Mouse (Mus musculus) midbrain, embryonic 16.5 days (tissue): ENCODE data around the gene Hikeshi. TPM values are rescaled to one million over a fixed set of nuclear protein-coding genes. Genes with fewer than 3 reads are reported as not detected.

Source experiments
- ATAC-seq: fragments of 200-750 bp; cut with Nextera tagmentation; 2 replicates; pipeline ENCODE4 v1.8.0; 2017; ENCODE audit warnings: moderate TSS enrichment
- H3K27ac ChIP-seq: fragments of 300-500 bp; sonication (generic); 2 replicates; pipeline ENCODE4 v1.5.1; 2014; ENCODE audit warnings: mild to moderate bottlenecking, low read length, mixed read lengths
- H3K27me3 ChIP-seq: fragments of 300-500 bp; sonication (generic); 2 replicates; pipeline ENCODE4 v1.6.1; 2014; ENCODE audit warnings: low read depth, low read length, mixed read lengths; ENCODE audit not compliant: control insufficient read depth, insufficient read depth
- H3K36me3 ChIP-seq: fragments of 300-500 bp; sonication (generic); 2 replicates; pipeline ENCODE4 v1.6.1; 2014; ENCODE audit warnings: mild to moderate bottlenecking, low read length, moderate library complexity, mixed read lengths; ENCODE audit not compliant: control insufficient read depth, insufficient read depth
- H3K4me1 ChIP-seq: fragments of 300-500 bp; sonication (generic); 2 replicates; pipeline ENCODE4 v1.6.1; 2014; ENCODE audit warnings: mild to moderate bottlenecking, low read length, mixed read lengths; ENCODE audit not compliant: control insufficient read depth, insufficient read depth
- H3K4me2 ChIP-seq: fragments of 300-500 bp; sonication (generic); 2 replicates; pipeline ENCODE4 v1.6.1; 2014; ENCODE audit warnings: mild to moderate bottlenecking, low read length, mixed read lengths
- H3K4me3 ChIP-seq: fragments of 300-500 bp; sonication (generic); 2 replicates; pipeline ENCODE4 v1.5.1; 2014; ENCODE audit warnings: low read depth, mild to moderate bottlenecking, low read length, moderate library complexity, mixed read lengths
- H3K9ac ChIP-seq: fragments of 300-500 bp; sonication (generic); 2 replicates; pipeline ENCODE4 v1.6.1; 2014; ENCODE audit warnings: low read depth, low read length, mixed read lengths
- H3K9me3 ChIP-seq: fragments of 300-500 bp; sonication (generic); replicated peaks from 2 replicates; pipeline ENCODE4 v1.6.1; 2014; ENCODE audit warnings: mild to moderate bottlenecking, low read length, mixed read lengths; ENCODE audit not compliant: control insufficient read depth, poor library complexity, severe bottlenecking
- WGBS: fragments of 180-500 bp; shearing (Covaris S2); extraction: QIAGEN DNeasy Blood & Tissue Kit; methylation state at CpG from one replicate; pipeline ENCODE4 v1.1.7; 2014; 5-methylcytosine and 5-hydroxymethylcytosine counted together
- polyA plus RNA-seq: library from polyadenylated mRNA; unstranded; fragments of >200 nt; fragmentation: Nextera tagmentation; extraction: Ambion mirVana; gene quantifications from 2 replicates; pipeline ENCODE4 v1.2.1, GENCODE M21; 2015

The Hikeshi gene
- polyA plus RNA-seq: 136 and 144 TPM in 2 replicates

GRCm38 (mm10) chr7:89940571-89941463, at the start of gene Hikeshi:
Gene Hikeshi (minus strand): TSS chr7:89941204.
- H3K4me3 ChIP-seq: peak within 1 kb of the TSS; percentile 76
- ATAC-seq: peak; percentile 99
- H3K9me3 ChIP-seq: no peaks in the 10 kb centered on the region
- peaks cover 13% of the 10 kb centered on the region for H3K4me1 ChIP-seq
- H3K4me2 ChIP-seq: peak within 1 kb of the TSS; percentile 81
- H3K27ac ChIP-seq: peak within 1 kb of the TSS; percentile 88
- under 1% methylated on average over 45 of the region's 45 CpGs for WGBS
- no peaks in the 10 kb centered on the region for H3K36me3 ChIP-seq
- H3K9ac ChIP-seq: peak within 1 kb of the TSS; percentile 86
- no peaks in the 10 kb centered on the region for H3K27me3 ChIP-seq

GRCm38 (mm10) chr7:89984421-89984820, 43.4 kb upstream of the Hikeshi start:
- no peak for ATAC-seq
- Histone ChIP-seq H3K36me3 (no peaks in the 10 kb centered on the region), H3K27ac (no peak overlapping the region)

GRCm38 (mm10) chr7:89983441-89983840, 42.4 kb upstream of the Hikeshi start:
- H3K4me3 ChIP-seq: no peak overlapping the region
- H3K27ac ChIP-seq: no peak overlapping the region
- H3K4me2 ChIP-seq: no peak overlapping the region
- H3K9me3 ChIP-seq: no peaks in the 10 kb centered on the region
- peaks cover 18% of the 10 kb centered on the region for H3K4me1 ChIP-seq
- H3K9ac ChIP-seq: no peak overlapping the region
- ATAC-seq: no peak
- 92% methylated on average over 2 of the region's 2 CpGs for WGBS
- no peaks in the 10 kb centered on the region for H3K27me3 ChIP-seq
- no peaks in the 10 kb centered on the region for H3K36me3 ChIP-seq

More at GRCm38 (mm10) chr7:89984421-89984820, 43.4 kb upstream of the Hikeshi start:
- Histone ChIP-seq H3K27me3 (no peaks in the 10 kb centered on the region), H3K9me3 (no peaks in the 10 kb centered on the region), H3K4me1 (peaks cover 10% of the 10 kb centered on the region; the same call in 1 of the 2 replicates), H3K4me2 (no peak overlapping the region), H3K4me3 (no peak overlapping the region), H3K9ac (no peak overlapping the region)

GRCm38 (mm10) chr7:89981557-89981956, 40.6 kb upstream of the Hikeshi start:
- Histone ChIP-seq H3K4me2 (peak overlapping the region; percentile 88), H3K36me3 (no peaks in the 10 kb centered on the region), H3K4me1 (peaks cover 21% of the 10 kb centered on the region), H3K4me3 (peak overlapping the region; percentile 92), H3K9ac (peak overlapping the region; percentile 89), H3K9me3 (no peaks in the 10 kb centered on the region), H3K27ac (peak overlapping the region; percentile 99), H3K27me3 (no peaks in the 10 kb centered on the region)
- peak; percentile 63 for ATAC-seq
- WGBS: 17% methylated on average over 10 of the region's 10 CpGs

GRCm38 (mm10) chr7:89980485-89981422, 39.8 kb upstream of the Hikeshi start, which contains the start of gene Eed:
Gene Eed (minus strand): TSS chr7:89980983.
- no peaks in the 10 kb centered on the region for H3K27me3 ChIP-seq
- WGBS: under 1% methylated on average over 78 of the region's 87 CpGs
- H3K4me2 ChIP-seq: peak within 1 kb of the TSS; percentile 88
- no peaks in the 10 kb centered on the region for H3K9me3 ChIP-seq
- peaks cover 4% of the 10 kb centered on the region; the same call in 1 of the 2 replicates for H3K36me3 ChIP-seq
- peak within 1 kb of the TSS; percentile 99 for H3K27ac ChIP-seq
- peak; percentile 94 for ATAC-seq
- peak within 1 kb of the TSS; percentile 89 for H3K9ac ChIP-seq
- peak within 1 kb of the TSS; percentile 92 for H3K4me3 ChIP-seq
- peaks cover 21% of the 10 kb centered on the region for H3K4me1 ChIP-seq

GRCm38 (mm10) chr7:89980133-89980484, 39.1 kb upstream of the Hikeshi start:
- Histone ChIP-seq H3K4me2 (peak overlapping the region; percentile 88), H3K9ac (peak overlapping the region; percentile 89), H3K4me1 (peaks cover 21% of the 10 kb centered on the region), H3K27ac (peak overlapping the region; percentile 99), H3K9me3 (no peaks in the 10 kb centered on the region), H3K36me3 (peaks cover 8% of the 10 kb centered on the region; the same call in 1 of the 2 replicates), H3K4me3 (peak overlapping the region; percentile 92), H3K27me3 (no peaks in the 10 kb centered on the region)
- ATAC-seq: no peak
- WGBS: under 1% methylated on average over 31 of the region's 31 CpGs

GRCm38 (mm10) chr7:89979432-89980130, 38.6 kb upstream of the Hikeshi start:
- Histone ChIP-seq H3K4me3 (peak overlapping the region; percentile 92), H3K4me2 (peak overlapping the region; percentile 88), H3K9ac (peak overlapping the region; percentile 89), H3K27ac (peak overlapping the region; percentile 99), H3K9me3 (no peaks in the 10 kb centered on the region), H3K27me3 (no peaks in the 10 kb centered on the region), H3K36me3 (peaks cover 8% of the 10 kb centered on the region; the same call in 1 of the 2 replicates), H3K4me1 (peaks cover 21% of the 10 kb centered on the region)
- 3% methylated on average over 23 of the region's 23 CpGs for WGBS
- ATAC-seq: 0 out of 2 replicates have a peak, but pooled peaks have one; percentile 1

- 96% methylated on average over 7 of the region's 7 CpGs for WGBS
- Histone ChIP-seq H3K4me1 (peaks cover 18% of the 10 kb centered on the region), H3K27me3 (no peaks in the 10 kb centered on the region), H3K36me3 (peaks cover 10% of the 10 kb centered on the region; the same call in 1 of the 2 replicates), H3K4me2 (no peak overlapping the region), H3K9ac (no peak overlapping the region), H3K4me3 (no peak overlapping the region), H3K9me3 (no peaks in the 10 kb centered on the region), H3K27ac (no peak overlapping the region)
- ATAC-seq: no peak
These were observed 35.8 kb upstream of the Hikeshi start for GRCm38 (mm10) chr7:89976796-89977195.
